8 mouse cellular contexts compared by ENCODE assay signal in genomic region chr2:172378332-172378731, GRCm38 (mm10). TPM values are rescaled to one million over a fixed set of nuclear protein-coding genes. Genes with fewer than 3 reads are reported as not detected.
DNase-seq lines count a peak whose midpoint lies in the region; ATAC-seq lines count a peak whose summit lies in the region.

No protein-coding gene starts in this region.

- WGBS in heart, embryonic 12.5 days = 71% methylated on average over 7 of the region's 7 CpGs
- 76% methylated on average over 7 of the region's 7 CpGs for WGBS in midbrain, embryonic 11.5 days

- no peak overlapping the region for H3K4me2 ChIP-seq in heart, embryonic 12.5 days
- H3K4me2 ChIP-seq in midbrain, embryonic 11.5 days = no peak overlapping the region

- H3K9me3 ChIP-seq in heart, embryonic 12.5 days (replicated peaks) = no peaks in the 10 kb centered on the region
- no peaks in the 10 kb centered on the region for H3K9me3 ChIP-seq in midbrain, embryonic 11.5 days (ENCODE audit: control insufficient read depth, low read length)

- no peaks in the 10 kb centered on the region for H3K4me1 ChIP-seq in heart, embryonic 12.5 days (replicated peaks)
- no peaks in the 10 kb centered on the region for H3K4me1 ChIP-seq in midbrain, embryonic 11.5 days (ENCODE audit: control insufficient read depth, insufficient read depth, low read length)

- intact Hi-C loops in heart, postnatal 14 days (cut with DNase I) = loop anchor here (10.0 kb wide), 1 partner anchor 626 kb away; the partner anchor contains the start of gene Rae1

- no peak for ATAC-seq in heart, embryonic 12.5 days (ENCODE audit: insufficient number of reproducible peaks, low FRiP score)
- ATAC-seq in megakaryocyte progenitor cell, adult 5-6 weeks (replicated peaks; ENCODE audit: poor library complexity) = peak; percentile 85
- no peak for ATAC-seq in midbrain, embryonic 11.5 days (ENCODE audit: low FRiP score)

- DNase-seq in heart, postnatal 14 days = peak; percentile 46 to 50
- peak; percentile 84 for DNase-seq in CD4-positive, CD25-positive, alpha-beta regulatory T cell, adult 2 months (ENCODE audit: low read depth, low spot score)
- peak; percentile 67 for DNase-seq in adipocyte (ENCODE audit: low spot score)
- DNase-seq in kidney, postnatal 36 days = peak; percentile 16 to 74
- peak; percentile 83 for DNase-seq in thymus, postnatal 0 days (ENCODE audit: low spot score)
- DNase-seq in midbrain, embryonic 11.5 days (ENCODE audit: low spot score, missing footprints) = no peak

- no peak overlapping the region for H3K27ac ChIP-seq in heart, embryonic 12.5 days (ENCODE audit: poor library complexity, severe bottlenecking)
- H3K27ac ChIP-seq in midbrain, embryonic 11.5 days (ENCODE audit: low read depth, low read length) = no peak overlapping the region

- peaks cover 97% of the 10 kb centered on the region for H3K36me3 ChIP-seq in heart, embryonic 12.5 days
- H3K36me3 ChIP-seq in midbrain, embryonic 11.5 days (ENCODE audit: control insufficient read depth, insufficient read depth, low read length) = peaks cover 46% of the 10 kb centered on the region

- no peak overlapping the region for H3K4me3 ChIP-seq in heart, embryonic 12.5 days
- H3K4me3 ChIP-seq in midbrain, embryonic 11.5 days (ENCODE audit: low read depth, low read length) = no peak overlapping the region

- no peak overlapping the region for H3K9ac ChIP-seq in heart, embryonic 12.5 days
- no peak overlapping the region for H3K9ac ChIP-seq in midbrain, embryonic 11.5 days (ENCODE audit: low read length)

- H3K27me3 ChIP-seq in heart, embryonic 12.5 days (replicated peaks) = no peaks in the 10 kb centered on the region
- H3K27me3 ChIP-seq in midbrain, embryonic 11.5 days (ENCODE audit: control insufficient read depth, insufficient read depth, low read length) = no peaks in the 10 kb centered on the region

RNA-seq across cellular contexts. Expression of gene Cstf1, which starts 7.9 kb away (rescaled TPM):
- 10 to 100 TPM; 19.3 to 19.6 TPM for total RNA-seq in heart, postnatal 14 days (2021)
- 34.6 and 35.2 TPM in 2 replicates for polyA plus RNA-seq in heart, embryonic 12.5 days (2016; fragmentation: Nextera tagmentation; extraction: Ambion mirVana)
- 28.4 and 35.7 TPM in 2 replicates for total RNA-seq in megakaryocyte progenitor cell, adult 5-6 weeks (2015)
- 41.0 and 41.8 TPM in 2 replicates for total RNA-seq in megakaryocyte progenitor cell, adult 5-6 weeks (2017)
- 48.5 and 55.2 TPM in 2 replicates for polyA plus RNA-seq in thymus, postnatal 0 days (2015; fragmentation: Nextera tagmentation; extraction: Ambion mirVana)
- polyA plus RNA-seq in midbrain, embryonic 11.5 days (2014; fragmentation: Nextera tagmentation; extraction: Ambion mirVana) = 48.0 and 50.2 TPM in 2 replicates

RNA-seq across cellular contexts. Expression of gene Aurka, which starts 8.0 kb away (rescaled TPM):
- total RNA-seq in heart, postnatal 14 days (2021) = 1 to 10 TPM; 3.4 to 6.3 TPM
- polyA plus RNA-seq in heart, embryonic 12.5 days (2016; fragmentation: Nextera tagmentation; extraction: Ambion mirVana) = 102 and 106 TPM in 2 replicates
- 48.7 and 50.9 TPM in 2 replicates for total RNA-seq in megakaryocyte progenitor cell, adult 5-6 weeks (2015)
- total RNA-seq in megakaryocyte progenitor cell, adult 5-6 weeks (2017) = 86.9 and 90.2 TPM in 2 replicates
- polyA plus RNA-seq in thymus, postnatal 0 days (2015; fragmentation: Nextera tagmentation; extraction: Ambion mirVana) = 107 and 108 TPM in 2 replicates
- 163 and 169 TPM in 2 replicates for polyA plus RNA-seq in midbrain, embryonic 11.5 days (2014; fragmentation: Nextera tagmentation; extraction: Ambion mirVana)

RNA-seq across cellular contexts. Expression of gene Cass4, which starts 15.3 kb away (rescaled TPM):
- total RNA-seq in heart, postnatal 14 days (2021) = under 1 TPM; 0.44 to 0.45 TPM
- 0.28 and 0.36 TPM in 2 replicates for polyA plus RNA-seq in heart, embryonic 12.5 days (2016; fragmentation: Nextera tagmentation; extraction: Ambion mirVana)
- 1.4 and 2.1 TPM in 2 replicates for total RNA-seq in megakaryocyte progenitor cell, adult 5-6 weeks (2015)
- total RNA-seq in megakaryocyte progenitor cell, adult 5-6 weeks (2017) = 1.00 and 2.1 TPM in 2 replicates
- polyA plus RNA-seq in thymus, postnatal 0 days (2015; fragmentation: Nextera tagmentation; extraction: Ambion mirVana) = 2.3 and 2.4 TPM in 2 replicates
- 0.31 TPM in 1 of 2 replicates, not detected in the other for polyA plus RNA-seq in midbrain, embryonic 11.5 days (2014; fragmentation: Nextera tagmentation; extraction: Ambion mirVana)

RNA-seq across cellular contexts. Expression of gene Fam210b, which starts 33.0 kb away (rescaled TPM):
- 1 to 10 TPM; 6.9 to 7.0 TPM for total RNA-seq in heart, postnatal 14 days (2021)
- polyA plus RNA-seq in heart, embryonic 12.5 days (2016; fragmentation: Nextera tagmentation; extraction: Ambion mirVana) = 24.3 and 24.5 TPM in 2 replicates
- 3.5 and 4.1 TPM in 2 replicates for total RNA-seq in megakaryocyte progenitor cell, adult 5-6 weeks (2015)
- total RNA-seq in megakaryocyte progenitor cell, adult 5-6 weeks (2017) = 2.2 and 2.4 TPM in 2 replicates
- polyA plus RNA-seq in thymus, postnatal 0 days (2015; fragmentation: Nextera tagmentation; extraction: Ambion mirVana) = 4.9 and 5.1 TPM in 2 replicates
- polyA plus RNA-seq in midbrain, embryonic 11.5 days (2014; fragmentation: Nextera tagmentation; extraction: Ambion mirVana) = 32.2 and 33.0 TPM in 2 replicates
